Mouse (Mus musculus): ENCODE results near the gene Astn2. TPM values are rescaled to one million over a fixed set of nuclear protein-coding genes. Genes with fewer than 3 reads are reported as not detected.

Gene Astn2
- polyA plus RNA-seq, 1 experiment from 2014 or later, result 1.1 TPM

DNA sequence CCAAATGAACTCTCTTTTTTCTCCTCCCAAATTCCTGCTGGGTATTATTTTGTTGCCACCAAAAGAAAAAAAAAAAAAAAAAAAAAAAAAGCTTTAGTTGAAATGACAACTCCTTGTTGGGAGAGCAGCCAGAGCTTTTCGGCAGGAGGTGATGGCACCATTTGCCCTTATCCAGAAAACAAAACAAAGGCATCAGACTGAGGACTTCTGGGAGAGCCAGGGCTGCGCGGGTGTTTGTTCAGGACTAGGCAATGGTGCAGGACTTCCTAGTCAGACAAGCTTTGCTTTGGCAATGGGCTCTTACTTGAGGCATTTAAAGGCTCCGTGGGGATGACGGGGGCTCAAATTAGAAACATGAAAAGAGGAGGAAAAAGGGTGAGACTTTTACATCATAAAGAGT is 817.5 kb downstream of the Astn2 start:
- Histone ChIP-seq H3K4me2 (no peak overlapping the region), H3K9ac (no peak overlapping the region), H3K4me1 (peaks cover 7% of the 10 kb centered on the region), H3K27ac (no peak overlapping the region), H3K4me3 (no peak overlapping the region), H3K36me3 (no peaks in the 10 kb centered on the region), H3K9me3 (no peaks in the 10 kb centered on the region), H3K27me3 (no peaks in the 10 kb centered on the region)
- WGBS, result 55% methylated on average over 5 of the region's 5 CpGs
- ATAC-seq (ENCODE audit: insufficient number of reproducible peaks, insufficient read depth, low FRiP score, low TSS enrichment, low read depth), result no peak

DNA sequence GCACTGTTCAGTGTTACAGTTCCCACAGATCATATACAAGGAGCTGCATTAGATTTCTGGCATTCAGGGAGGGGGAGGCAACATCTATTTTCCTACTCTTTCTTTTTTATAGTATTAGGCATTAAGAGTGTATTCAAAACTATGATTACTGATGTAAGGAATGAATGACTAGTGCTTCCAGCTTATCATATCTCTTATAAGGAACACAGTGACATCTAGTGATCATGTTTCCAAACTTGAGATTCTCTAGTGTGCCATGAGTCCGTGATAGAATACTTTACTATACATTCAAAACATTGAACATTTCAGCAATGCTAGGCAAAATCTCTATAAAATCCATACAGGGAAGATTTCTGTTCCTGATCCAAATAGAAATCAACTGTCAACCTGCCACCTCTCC is 824.2 kb downstream of the Astn2 start:
- no peak for ATAC-seq (ENCODE audit: insufficient number of reproducible peaks, insufficient read depth, low FRiP score, low TSS enrichment, low read depth)
- WGBS, result 74% methylated on average over 1 of the region's 1 CpGs
- H3K9ac ChIP-seq, result no peak overlapping the region
- H3K4me2 ChIP-seq, result no peak overlapping the region
- no peaks in the 10 kb centered on the region for H3K27me3 ChIP-seq
- no peaks in the 10 kb centered on the region for H3K9me3 ChIP-seq
- H3K4me3 ChIP-seq, result no peak overlapping the region
- peaks cover 4% of the 10 kb centered on the region; the same call in 1 of the 2 replicates for H3K4me1 ChIP-seq
- H3K36me3 ChIP-seq, result no peaks in the 10 kb centered on the region
- H3K27ac ChIP-seq, result no peak overlapping the region

DNA sequence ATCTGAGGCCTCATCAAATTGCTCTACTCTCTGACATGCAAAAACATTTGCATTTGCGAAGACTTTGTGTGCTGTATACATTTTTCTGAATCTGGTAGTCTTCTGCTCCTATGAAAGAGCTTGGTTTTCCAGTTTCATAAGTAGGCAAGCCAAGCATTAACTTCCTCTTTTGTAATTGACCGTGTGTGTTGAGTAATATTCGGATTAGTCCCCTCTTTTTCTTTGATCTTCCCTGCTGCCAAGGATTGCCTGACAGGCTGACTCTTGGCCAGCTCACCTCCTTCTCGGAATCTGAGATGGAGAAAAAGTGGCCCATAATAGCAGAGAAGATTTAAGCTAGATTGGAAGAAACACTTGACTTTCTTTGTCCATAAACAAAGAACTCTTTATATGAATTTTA is 838.9 kb downstream of the Astn2 start:
- Histone ChIP-seq H3K9ac (no peak overlapping the region), H3K27me3 (no peaks in the 10 kb centered on the region), H3K4me3 (no peak overlapping the region), H3K9me3 (no peaks in the 10 kb centered on the region), H3K36me3 (no peaks in the 10 kb centered on the region), H3K27ac (no peak overlapping the region), H3K4me2 (no peak overlapping the region), H3K4me1 (no peaks in the 10 kb centered on the region)
- no peak for ATAC-seq (ENCODE audit: insufficient number of reproducible peaks, insufficient read depth, low FRiP score, low TSS enrichment, low read depth)
- WGBS, result 60% methylated on average over 4 of the region's 4 CpGs

DNA sequence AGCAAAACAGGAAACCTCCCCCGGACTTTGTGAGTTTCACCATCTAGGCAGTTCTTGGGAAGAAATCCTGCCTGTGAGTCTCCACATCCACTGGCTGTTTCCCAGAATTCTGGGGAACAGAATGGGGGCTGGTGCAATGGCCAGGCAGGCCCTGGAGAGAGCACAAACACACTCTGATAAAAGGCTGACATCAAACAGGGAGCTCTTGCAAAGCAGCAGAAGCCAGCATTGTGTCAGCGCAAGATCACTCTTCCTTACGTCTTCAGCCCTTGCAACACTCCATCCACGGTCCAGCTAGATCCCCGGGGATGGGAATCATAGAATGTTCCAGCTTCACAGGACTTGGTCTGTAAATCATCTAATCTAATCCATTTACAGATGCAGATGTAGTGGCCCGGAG is 855.9 kb downstream of the Astn2 start:
- Histone ChIP-seq H3K4me2 (no peak overlapping the region), H3K27ac (no peak overlapping the region), H3K4me3 (no peak overlapping the region), H3K9ac (no peak overlapping the region), H3K27me3 (no peaks in the 10 kb centered on the region), H3K36me3 (no peaks in the 10 kb centered on the region), H3K4me1 (no peaks in the 10 kb centered on the region), H3K9me3 (no peaks in the 10 kb centered on the region)
- 74% methylated on average over 6 of the region's 6 CpGs for WGBS
- ATAC-seq (ENCODE audit: insufficient number of reproducible peaks, insufficient read depth, low FRiP score, low TSS enrichment, low read depth), result no peak

DNA sequence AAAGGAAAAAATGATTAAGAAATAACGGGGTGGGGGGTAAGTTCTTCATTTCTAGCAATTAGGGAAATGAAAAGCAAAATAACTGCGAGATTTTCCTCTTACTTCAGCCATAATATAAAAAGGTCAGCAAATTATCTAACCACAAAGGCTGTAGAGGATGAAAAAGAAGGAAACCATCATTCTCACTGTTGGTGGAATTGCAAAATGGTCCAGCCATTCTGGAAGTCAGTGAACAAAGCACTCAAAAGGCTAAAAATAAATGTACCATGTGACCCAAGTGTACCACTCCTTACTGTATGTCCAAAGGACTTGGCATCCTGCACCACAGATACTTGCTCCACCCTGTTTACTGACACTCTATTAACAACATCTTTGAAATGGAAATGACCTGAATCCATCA is 858.8 kb downstream of the Astn2 start:
- Histone ChIP-seq H3K9ac (no peak overlapping the region), H3K27me3 (no peaks in the 10 kb centered on the region), H3K36me3 (no peaks in the 10 kb centered on the region), H3K4me2 (no peak overlapping the region), H3K9me3 (no peaks in the 10 kb centered on the region), H3K4me3 (no peak overlapping the region), H3K4me1 (no peaks in the 10 kb centered on the region), H3K27ac (no peak overlapping the region)
- WGBS, result 70% methylated on average over 2 of the region's 2 CpGs
- no peak for ATAC-seq (ENCODE audit: insufficient number of reproducible peaks, insufficient read depth, low FRiP score, low TSS enrichment, low read depth)

DNA sequence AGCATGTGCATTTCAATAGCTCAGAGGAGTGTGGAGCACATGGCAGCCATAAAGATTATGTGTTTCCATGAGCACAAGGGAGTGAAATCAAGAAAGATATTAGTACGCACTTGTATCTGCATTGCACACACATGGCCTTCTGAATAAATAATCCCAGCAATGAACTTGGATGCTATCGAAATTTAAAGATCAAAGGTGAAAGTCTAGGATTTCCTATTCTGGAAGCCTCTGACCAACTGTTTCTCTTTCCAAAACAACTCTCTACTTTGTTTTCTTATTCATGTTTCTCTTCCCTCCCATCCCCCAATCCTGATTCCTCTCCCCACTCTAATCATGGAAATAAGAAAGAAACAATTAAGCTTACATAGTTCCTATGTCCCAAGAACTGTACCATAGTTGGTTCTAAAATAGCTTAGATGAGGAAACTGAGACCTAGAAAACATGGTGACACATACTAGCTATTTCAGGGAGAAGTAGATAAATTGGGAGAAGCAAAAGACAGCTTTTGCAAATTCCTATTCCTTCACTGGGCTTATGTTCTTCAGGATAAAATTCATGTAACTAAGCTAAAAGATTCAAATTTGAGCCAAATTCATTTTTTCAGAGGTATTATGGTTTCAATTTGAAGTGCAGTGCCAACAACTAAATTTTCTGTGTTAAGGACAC is 872.2 kb downstream of the Astn2 start:
- Histone ChIP-seq H3K27ac (peak overlapping the region; percentile 33; the same call in 1 of the 2 replicates), H3K4me1 (peaks cover 14% of the 10 kb centered on the region), H3K9me3 (no peaks in the 10 kb centered on the region), H3K4me2 (no peak overlapping the region), H3K4me3 (no peak overlapping the region), H3K27me3 (no peaks in the 10 kb centered on the region), H3K36me3 (no peaks in the 10 kb centered on the region), H3K9ac (no peak overlapping the region)
- WGBS, result 50% methylated on average over 2 of the region's 2 CpGs
- no peak for ATAC-seq (ENCODE audit: insufficient number of reproducible peaks, insufficient read depth, low FRiP score, low TSS enrichment, low read depth)

DNA sequence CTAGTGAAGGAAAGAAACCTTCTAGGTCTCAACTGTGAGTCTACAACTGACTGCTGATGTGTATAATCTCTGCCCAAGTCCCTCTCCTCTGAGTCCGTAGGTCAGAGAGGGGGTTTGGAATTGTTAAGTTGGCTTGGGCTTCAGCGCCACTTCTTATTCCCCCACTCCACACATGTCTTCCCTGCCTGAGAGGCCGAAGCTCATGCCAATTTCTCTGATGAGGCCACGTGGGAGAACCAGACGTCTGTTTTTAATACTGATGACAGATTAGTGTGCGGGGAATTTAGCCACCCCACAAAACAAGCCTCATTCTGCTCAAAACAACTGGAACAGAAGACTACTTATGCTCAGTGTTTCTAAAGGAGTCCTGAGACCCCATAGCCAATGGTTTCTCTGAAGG is 872.8 kb downstream of the Astn2 start:
- Histone ChIP-seq H3K27ac (peak overlapping the region; percentile 33; the same call in 1 of the 2 replicates), H3K4me3 (no peak overlapping the region), H3K27me3 (no peaks in the 10 kb centered on the region), H3K4me1 (peaks cover 14% of the 10 kb centered on the region), H3K9ac (no peak overlapping the region), H3K4me2 (no peak overlapping the region), H3K36me3 (no peaks in the 10 kb centered on the region), H3K9me3 (no peaks in the 10 kb centered on the region)
- no peak for ATAC-seq (ENCODE audit: insufficient number of reproducible peaks, insufficient read depth, low FRiP score, low TSS enrichment, low read depth)
- 21% methylated on average over 6 of the region's 6 CpGs for WGBS

DNA sequence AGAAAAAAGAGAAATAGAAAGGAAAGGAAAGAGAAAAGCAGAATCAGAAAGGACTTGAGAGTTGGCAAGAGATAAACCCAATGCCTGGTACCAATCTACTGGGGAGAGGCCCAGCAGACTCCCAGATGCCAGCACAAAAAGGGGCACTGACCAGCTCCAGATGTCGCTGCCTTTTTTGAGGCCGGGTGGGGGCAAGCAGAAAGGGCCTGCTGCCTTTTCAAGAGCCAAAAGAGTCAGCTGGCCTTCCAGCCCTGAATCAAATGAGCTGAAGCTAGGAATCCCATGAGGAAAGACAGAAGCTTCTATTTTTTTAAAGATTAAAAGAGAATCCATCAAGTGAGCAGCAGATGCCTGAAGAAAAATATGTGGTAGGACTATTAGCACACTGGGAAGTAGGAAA is 873.5 kb downstream of the Astn2 start:
- H3K27me3 ChIP-seq, result no peaks in the 10 kb centered on the region

DNA sequence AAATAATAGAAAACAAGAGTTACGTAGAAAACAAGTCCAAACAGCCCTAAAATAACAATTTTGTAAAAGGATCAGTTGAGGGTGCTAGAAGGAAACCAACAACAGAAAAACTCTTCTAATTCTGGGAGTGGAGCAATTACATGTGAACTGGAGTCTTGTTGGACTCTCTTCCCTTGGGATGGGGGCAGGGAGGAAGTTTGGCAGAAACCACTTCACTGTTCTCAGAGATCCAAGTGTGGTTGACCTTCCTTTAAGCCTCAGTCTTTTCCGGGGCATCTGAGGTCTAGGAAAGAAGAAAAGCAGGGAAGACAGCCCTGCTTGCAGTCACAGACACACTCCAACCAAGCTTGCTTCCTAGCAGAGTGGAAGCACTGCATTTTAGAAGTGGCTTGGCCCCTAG is 896.3 kb downstream of the Astn2 start:
- H3K4me1 ChIP-seq, result no peaks in the 10 kb centered on the region
- H3K4me2 ChIP-seq, result no peak overlapping the region
- WGBS, result 49% methylated on average over 2 of the region's 2 CpGs
- no peaks in the 10 kb centered on the region for H3K36me3 ChIP-seq
- ATAC-seq (ENCODE audit: insufficient number of reproducible peaks, insufficient read depth, low FRiP score, low TSS enrichment, low read depth), result no peak
- H3K4me3 ChIP-seq, result no peak overlapping the region
- no peak overlapping the region for H3K27ac ChIP-seq
- H3K9ac ChIP-seq, result no peak overlapping the region
- H3K27me3 ChIP-seq, result no peaks in the 10 kb centered on the region
- no peaks in the 10 kb centered on the region for H3K9me3 ChIP-seq

More for the DNA sequence above, 873.5 kb downstream of the Astn2 start:
- Histone ChIP-seq H3K27ac (0 out of 2 replicates have a peak overlapping the region, but pooled peaks have one; percentile 33), H3K9me3 (no peaks in the 10 kb centered on the region), H3K36me3 (no peaks in the 10 kb centered on the region), H3K4me1 (peaks cover 14% of the 10 kb centered on the region), H3K9ac (no peak overlapping the region), H3K4me3 (no peak overlapping the region), H3K4me2 (no peak overlapping the region)
- no peak for ATAC-seq (ENCODE audit: insufficient number of reproducible peaks, insufficient read depth, low FRiP score, low TSS enrichment, low read depth)
- WGBS, result 38% methylated on average over 2 of the region's 2 CpGs

DNA sequence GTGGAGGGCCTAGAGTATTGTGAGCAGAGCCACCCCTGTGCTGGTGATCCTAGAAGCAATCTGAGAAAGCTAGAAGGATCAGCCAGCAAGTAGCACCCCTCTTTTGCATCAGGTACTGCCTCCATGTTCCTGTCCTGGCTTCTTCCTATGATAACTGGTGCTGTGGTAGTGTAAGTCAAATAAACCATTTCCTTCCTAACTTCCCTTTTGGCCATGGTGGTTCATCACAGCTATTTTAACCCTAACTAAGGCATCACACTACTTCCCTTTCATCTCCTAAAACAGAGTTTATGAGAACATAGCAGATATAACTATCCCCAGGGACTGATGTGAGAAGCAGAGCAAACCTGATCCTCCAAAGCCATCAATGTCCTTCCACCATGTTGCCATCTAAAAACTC is 897.5 kb downstream of the Astn2 start:
- H3K9ac ChIP-seq, result no peak overlapping the region
- ATAC-seq (ENCODE audit: insufficient number of reproducible peaks, insufficient read depth, low FRiP score, low TSS enrichment, low read depth), result no peak
- H3K4me2 ChIP-seq, result no peak overlapping the region
- no peaks in the 10 kb centered on the region for H3K4me1 ChIP-seq
- no peak overlapping the region for H3K27ac ChIP-seq
- no peaks in the 10 kb centered on the region for H3K27me3 ChIP-seq
- H3K36me3 ChIP-seq, result no peaks in the 10 kb centered on the region
- no peak overlapping the region for H3K4me3 ChIP-seq
- no peaks in the 10 kb centered on the region for H3K9me3 ChIP-seq

DNA sequence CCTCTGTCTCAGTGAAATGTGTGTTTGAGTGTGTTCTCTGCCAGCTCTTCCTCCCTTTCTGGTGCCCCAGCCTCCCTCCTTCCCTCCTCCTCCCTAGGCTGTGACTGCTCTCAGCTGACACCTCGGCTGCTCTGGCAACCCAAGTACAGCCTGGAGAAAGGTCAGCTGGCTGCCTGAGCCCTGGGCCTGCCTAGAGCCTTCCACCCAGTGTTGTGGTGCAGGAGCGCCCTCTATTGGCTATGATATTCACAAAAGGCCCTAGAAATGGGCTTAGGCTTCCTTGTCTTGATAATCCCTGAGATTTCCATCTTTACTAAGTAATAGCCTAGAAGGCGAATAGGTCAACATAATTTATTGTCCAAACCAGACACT is 908.0 kb downstream of the Astn2 start:
- Histone ChIP-seq H3K9me3 (no peaks in the 10 kb centered on the region), H3K4me3 (no peak overlapping the region), H3K36me3 (no peaks in the 10 kb centered on the region), H3K4me1 (peaks cover 12% of the 10 kb centered on the region; the same call in 1 of the 2 replicates), H3K9ac (no peak overlapping the region), H3K27ac (no peak overlapping the region), H3K27me3 (no peaks in the 10 kb centered on the region), H3K4me2 (no peak overlapping the region)
- 6% methylated on average over 3 of the region's 3 CpGs for WGBS
- peak; percentile 78 for ATAC-seq (ENCODE audit: insufficient number of reproducible peaks, insufficient read depth, low FRiP score, low TSS enrichment, low read depth)

DNA sequence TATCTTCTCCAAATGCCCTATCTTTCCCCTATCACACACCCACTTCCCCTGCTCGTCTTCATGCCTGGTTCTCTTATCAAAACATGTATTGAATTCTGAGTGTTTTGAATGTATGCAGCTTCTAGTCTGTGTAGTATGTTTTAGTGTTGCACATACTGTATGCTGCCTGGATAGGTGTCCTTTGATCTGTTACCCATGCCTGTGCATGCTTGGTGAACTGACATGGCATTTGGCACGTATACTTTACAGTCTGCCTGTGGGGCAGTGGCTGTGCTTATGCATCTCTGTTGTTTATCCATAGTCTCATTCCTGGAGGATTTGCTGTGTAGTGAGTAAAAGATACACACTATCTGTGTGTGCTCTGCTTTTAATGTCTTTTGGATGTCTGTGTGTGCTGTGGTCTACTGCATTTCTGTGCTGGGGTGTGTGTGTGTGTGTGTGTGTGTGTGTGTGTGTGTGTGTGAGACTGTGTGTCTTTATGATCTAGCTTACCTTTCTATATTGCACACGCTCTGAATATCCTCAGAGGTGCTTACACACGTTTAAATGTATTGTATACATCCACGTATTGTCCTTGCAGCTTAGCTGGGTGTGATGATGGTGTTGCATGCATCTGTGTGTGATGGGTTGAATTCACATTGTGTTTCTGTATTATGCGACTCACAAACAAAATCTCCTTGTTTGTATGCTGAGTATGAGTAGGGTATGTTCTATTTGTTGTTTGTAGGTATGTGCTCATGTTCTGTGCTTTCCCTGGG is 908.5 kb downstream of the Astn2 start:
- 73% methylated on average over 6 of the region's 6 CpGs for WGBS
- Histone ChIP-seq H3K27me3 (no peaks in the 10 kb centered on the region), H3K4me3 (no peak overlapping the region), H3K9me3 (no peaks in the 10 kb centered on the region), H3K27ac (no peak overlapping the region), H3K36me3 (no peaks in the 10 kb centered on the region), H3K4me2 (no peak overlapping the region), H3K9ac (no peak overlapping the region), H3K4me1 (peaks cover 12% of the 10 kb centered on the region; the same call in 1 of the 2 replicates)
- ATAC-seq (ENCODE audit: insufficient number of reproducible peaks, insufficient read depth, low FRiP score, low TSS enrichment, low read depth), result 0 out of 2 replicates have a peak, but pooled peaks have one; percentile 52

All from embryonic facial prominence, embryonic 13.5 days (tissue).